Mouse (Mus musculus) neural tube, embryonic 15.5 days (tissue): ENCODE results near the gene Gmds. TPM values are rescaled to one million over a fixed set of nuclear protein-coding genes. Genes with fewer than 3 reads are reported as not detected.

Experiments
- ATAC-seq: fragments of 200-750 bp; cut with Nextera tagmentation; 2 replicates; pipeline ENCODE4 v1.8.0; 2017; ENCODE audit warnings: mild to moderate bottlenecking, moderate TSS enrichment, moderate library complexity; ENCODE audit not compliant: low FRiP score
- H3K27ac ChIP-seq: fragments of 300-500 bp; sonication (generic); replicated peaks from 2 replicates; pipeline ENCODE4 v1.5.1; 2015; ENCODE audit warnings: mild to moderate bottlenecking, inconsistent platforms
- H3K27me3 ChIP-seq: fragments of 300-500 bp; sonication (generic); replicated peaks from 2 replicates; pipeline ENCODE4 v1.6.1; 2015; ENCODE audit warnings: inconsistent platforms
- H3K36me3 ChIP-seq: fragments of 300-500 bp; sonication (generic); 2 replicates; pipeline ENCODE4 v1.6.1; 2015; ENCODE audit warnings: inconsistent platforms
- H3K4me1 ChIP-seq: fragments of 300-500 bp; sonication (generic); 2 replicates; pipeline ENCODE4 v1.6.1; 2015; ENCODE audit warnings: inconsistent platforms
- H3K4me2 ChIP-seq: fragments of 300-500 bp; sonication (generic); 2 replicates; pipeline ENCODE4 v1.6.1; 2015; ENCODE audit warnings: inconsistent platforms, mild to moderate bottlenecking, moderate library complexity
- H3K4me3 ChIP-seq: fragments of 300-500 bp; sonication (generic); replicated peaks from 2 replicates; pipeline ENCODE4 v1.5.1; 2015; ENCODE audit warnings: mild to moderate bottlenecking, inconsistent platforms
- H3K9ac ChIP-seq: fragments of 300-500 bp; sonication (generic); replicated peaks from 2 replicates; pipeline ENCODE4 v1.6.1; 2015; ENCODE audit warnings: mild to moderate bottlenecking, inconsistent platforms
- H3K9me3 ChIP-seq: fragments of 300-500 bp; sonication (generic); replicated peaks from 2 replicates; pipeline ENCODE4 v1.6.1; 2016; ENCODE audit warnings: inconsistent platforms
- WGBS: fragments of 180-500 bp; shearing (Covaris S2); methylation state at CpG from one replicate; pipeline ENCODE4 v1.1.7; 2015; ENCODE audit warnings: mixed read lengths; 5-methylcytosine and 5-hydroxymethylcytosine counted together
- polyA plus RNA-seq: library from polyadenylated mRNA; unstranded; fragments of >200 nt; fragmentation: Nextera tagmentation; extraction: Ambion mirVana; gene quantifications from 2 replicates; pipeline ENCODE4 v1.2.1, GENCODE M21; 2015

Gmds gene
- polyA plus RNA-seq, 1 experiment from 2014 or later: 39.3 TPM

GRCm38 (mm10) chr13:31888500-31888899, 450.0 kb downstream of the Gmds start:
- no peaks in the 10 kb centered on the region for H3K27me3 ChIP-seq
- no peak overlapping the region for H3K27ac ChIP-seq
- H3K36me3 ChIP-seq: no peaks in the 10 kb centered on the region
- 88% methylated on average over 3 of the region's 3 CpGs for WGBS
- H3K4me3 ChIP-seq: no peak overlapping the region
- H3K4me2 ChIP-seq: no peak overlapping the region
- ATAC-seq: no peak
- no peak overlapping the region for H3K9ac ChIP-seq
- H3K9me3 ChIP-seq: peaks cover 4% of the 10 kb centered on the region; the same call in 1 of the 2 replicates
- H3K4me1 ChIP-seq: no peaks in the 10 kb centered on the region

GRCm38 (mm10) chr13:31885769-31886168, 452.8 kb downstream of the Gmds start:
- Histone ChIP-seq H3K4me2 (no peak overlapping the region), H3K4me1 (no peaks in the 10 kb centered on the region), H3K27ac (no peak overlapping the region), H3K4me3 (no peak overlapping the region), H3K9me3 (0 out of 2 replicates have a peak, but pooled peaks cover under 1% of the 10 kb centered on the region), H3K9ac (no peak overlapping the region), H3K27me3 (no peaks in the 10 kb centered on the region), H3K36me3 (no peaks in the 10 kb centered on the region)
- WGBS: 95% methylated on average over 1 of the region's 1 CpGs
- no peak for ATAC-seq

GRCm38 (mm10) chr13:31878805-31879477, 459.6 kb downstream of the Gmds start:
- H3K9me3 ChIP-seq: no peaks in the 10 kb centered on the region
- no peak for ATAC-seq
- H3K27ac ChIP-seq: no peak overlapping the region
- WGBS: 81% methylated on average over 8 of the region's 8 CpGs
- no peak overlapping the region for H3K4me3 ChIP-seq
- H3K27me3 ChIP-seq: no peaks in the 10 kb centered on the region
- no peak overlapping the region for H3K4me2 ChIP-seq
- H3K4me1 ChIP-seq: no peaks in the 10 kb centered on the region
- no peak overlapping the region for H3K9ac ChIP-seq
- no peaks in the 10 kb centered on the region for H3K36me3 ChIP-seq

- Histone ChIP-seq H3K36me3 (no peaks in the 10 kb centered on the region), H3K9ac (no peak overlapping the region), H3K27me3 (no peaks in the 10 kb centered on the region), H3K4me2 (no peak overlapping the region), H3K9me3 (no peaks in the 10 kb centered on the region), H3K27ac (no peak overlapping the region), H3K4me3 (no peak overlapping the region), H3K4me1 (no peaks in the 10 kb centered on the region)
- no peak for ATAC-seq
- 83% methylated on average over 4 of the region's 4 CpGs for WGBS
Observed at GRCm38 (mm10) chr13:31877061-31877460, 461.5 kb downstream of the Gmds start.

- no peak overlapping the region for H3K4me2 ChIP-seq
- ATAC-seq: no peak
- WGBS: 83% methylated on average over 3 of the region's 3 CpGs
Observed at GRCm38 (mm10) chr13:31874427-31874826, 464.1 kb downstream of the Gmds start.

GRCm38 (mm10) chr13:31873269-31873668, 465.3 kb downstream of the Gmds start:
- Histone ChIP-seq H3K4me3 (no peak overlapping the region), H3K36me3 (no peaks in the 10 kb centered on the region), H3K9ac (no peak overlapping the region), H3K4me1 (no peaks in the 10 kb centered on the region), H3K4me2 (no peak overlapping the region), H3K9me3 (no peaks in the 10 kb centered on the region), H3K27ac (no peak overlapping the region), H3K27me3 (no peaks in the 10 kb centered on the region)
- no peak for ATAC-seq
- 87% methylated on average over 1 of the region's 1 CpGs for WGBS

More at GRCm38 (mm10) chr13:31874427-31874826, 464.1 kb downstream of the Gmds start:
- Histone ChIP-seq H3K36me3 (no peaks in the 10 kb centered on the region), H3K9ac (no peak overlapping the region), H3K4me3 (no peak overlapping the region), H3K4me1 (no peaks in the 10 kb centered on the region), H3K9me3 (no peaks in the 10 kb centered on the region), H3K27me3 (no peaks in the 10 kb centered on the region), H3K27ac (no peak overlapping the region)

- no peak overlapping the region for H3K4me2 ChIP-seq
- H3K9me3 ChIP-seq: no peaks in the 10 kb centered on the region
- no peak overlapping the region for H3K9ac ChIP-seq
- H3K27me3 ChIP-seq: no peaks in the 10 kb centered on the region
- H3K36me3 ChIP-seq: no peaks in the 10 kb centered on the region
- 81% methylated on average over 5 of the region's 5 CpGs for WGBS
- H3K4me3 ChIP-seq: no peak overlapping the region
- ATAC-seq: no peak
- H3K4me1 ChIP-seq: no peaks in the 10 kb centered on the region
- no peak overlapping the region for H3K27ac ChIP-seq
Observed at GRCm38 (mm10) chr13:31864786-31865185, 473.8 kb downstream of the Gmds start.

- no peaks in the 10 kb centered on the region for H3K4me1 ChIP-seq
Observed at GRCm38 (mm10) chr13:31863461-31863860, 475.1 kb downstream of the Gmds start.

GRCm38 (mm10) chr13:31860200-31860599, 478.3 kb downstream of the Gmds start:
- Histone ChIP-seq H3K27me3 (no peaks in the 10 kb centered on the region), H3K9me3 (no peaks in the 10 kb centered on the region), H3K9ac (no peak overlapping the region), H3K27ac (no peak overlapping the region), H3K4me2 (no peak overlapping the region), H3K4me3 (no peak overlapping the region), H3K4me1 (no peaks in the 10 kb centered on the region), H3K36me3 (no peaks in the 10 kb centered on the region)
- no peak for ATAC-seq
- 91% methylated on average over 5 of the region's 5 CpGs for WGBS

More at GRCm38 (mm10) chr13:31863461-31863860, 475.1 kb downstream of the Gmds start:
- H3K9ac ChIP-seq: no peak overlapping the region
- no peaks in the 10 kb centered on the region for H3K36me3 ChIP-seq
- no peak for ATAC-seq
- WGBS: 81% methylated on average over 9 of the region's 9 CpGs
- no peak overlapping the region for H3K4me2 ChIP-seq
- no peaks in the 10 kb centered on the region for H3K27me3 ChIP-seq
- no peak overlapping the region for H3K27ac ChIP-seq
- no peak overlapping the region for H3K4me3 ChIP-seq
- H3K9me3 ChIP-seq: no peaks in the 10 kb centered on the region

GRCm38 (mm10) chr13:31854000-31854399, 484.5 kb downstream of the Gmds start:
- Histone ChIP-seq H3K36me3 (no peaks in the 10 kb centered on the region), H3K4me2 (no peak overlapping the region), H3K4me3 (no peak overlapping the region), H3K27ac (no peak overlapping the region), H3K27me3 (no peaks in the 10 kb centered on the region), H3K9me3 (no peaks in the 10 kb centered on the region), H3K4me1 (peaks cover 8% of the 10 kb centered on the region; the same call in 1 of the 2 replicates), H3K9ac (no peak overlapping the region)
- no peak for ATAC-seq
- WGBS: 73% methylated on average over 4 of the region's 4 CpGs

GRCm38 (mm10) chr13:31853564-31853963, 485.0 kb downstream of the Gmds start:
- no peaks in the 10 kb centered on the region for H3K9me3 ChIP-seq
- WGBS: 57% methylated on average over 2 of the region's 2 CpGs
- H3K4me3 ChIP-seq: no peak overlapping the region
- no peak for ATAC-seq
- H3K9ac ChIP-seq: no peak overlapping the region
- H3K27me3 ChIP-seq: no peaks in the 10 kb centered on the region
- H3K36me3 ChIP-seq: no peaks in the 10 kb centered on the region
- peaks cover 8% of the 10 kb centered on the region; the same call in 1 of the 2 replicates for H3K4me1 ChIP-seq
- no peak overlapping the region for H3K4me2 ChIP-seq
- no peak overlapping the region for H3K27ac ChIP-seq

GRCm38 (mm10) chr13:31849258-31849971, 489.1 kb downstream of the Gmds start:
- ATAC-seq: peak; percentile 47
- H3K9ac ChIP-seq: no peak overlapping the region
- H3K27ac ChIP-seq: no peak overlapping the region
- H3K4me1 ChIP-seq: peaks cover 8% of the 10 kb centered on the region; the same call in 1 of the 2 replicates
- no peak overlapping the region for H3K4me3 ChIP-seq
- no peak overlapping the region for H3K4me2 ChIP-seq
- H3K9me3 ChIP-seq: no peaks in the 10 kb centered on the region
- no peaks in the 10 kb centered on the region for H3K27me3 ChIP-seq
- H3K36me3 ChIP-seq: no peaks in the 10 kb centered on the region
- WGBS: 25% methylated on average over 5 of the region's 5 CpGs
